Mouse (Mus musculus): ENCODE measurements at regions not wholly inside any gene's neighbourhood (a gene's known extent, or its start where the extent isn't known, plus 50 kb on each side); places are given as distances from the start of the nearest gene placed in this dataset.
A peak's percentile ranks its signal among the peaks of the same experiment; 100 is the strongest.

DNA sequence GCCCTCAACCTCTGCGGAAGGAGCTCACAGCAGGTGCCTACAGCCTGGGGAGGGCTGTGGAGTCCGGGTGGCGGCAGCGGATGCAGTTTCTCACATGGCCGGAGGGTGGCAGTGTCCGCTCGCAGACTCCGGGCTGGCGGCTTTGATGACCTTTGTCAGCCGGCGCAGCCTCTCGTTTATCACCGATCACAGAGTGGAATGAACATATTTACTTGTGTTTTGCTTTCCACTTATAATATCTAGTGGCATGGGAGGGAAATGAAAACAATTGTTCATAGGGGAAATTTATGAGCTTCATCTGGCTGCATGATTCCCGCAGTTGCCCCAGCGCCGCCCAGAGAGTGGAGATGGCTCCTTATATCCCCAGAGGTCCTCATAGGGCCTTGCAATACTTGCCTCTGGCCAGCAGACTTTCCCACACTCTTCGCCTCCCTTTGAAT, 99.2 kb upstream of the Zfp507 start:
- H3K4me1 ChIP-seq (ENCODE audit: control insufficient read depth, insufficient read depth, low read length): no peaks in the 10 kb centered on the region
- peak; percentile 72 for DNase-seq
- H3K4me3 ChIP-seq (replicated peaks; ENCODE audit: extremely low read depth, low read depth, low read length): no peak overlapping the region
- TF ChIP-seq CTCF (IDR thresholded peaks at IDR 0.05; ENCODE audit: insufficient read depth, low read length) (peak; percentile 72), POLR2A (IDR thresholded peaks at IDR 0.05; ENCODE audit: borderline replicate concordance, extremely low read depth, low read depth, low read length) (no peak)
- WGBS: 9% methylated on average over 17 of the region's 17 CpGs

DNA sequence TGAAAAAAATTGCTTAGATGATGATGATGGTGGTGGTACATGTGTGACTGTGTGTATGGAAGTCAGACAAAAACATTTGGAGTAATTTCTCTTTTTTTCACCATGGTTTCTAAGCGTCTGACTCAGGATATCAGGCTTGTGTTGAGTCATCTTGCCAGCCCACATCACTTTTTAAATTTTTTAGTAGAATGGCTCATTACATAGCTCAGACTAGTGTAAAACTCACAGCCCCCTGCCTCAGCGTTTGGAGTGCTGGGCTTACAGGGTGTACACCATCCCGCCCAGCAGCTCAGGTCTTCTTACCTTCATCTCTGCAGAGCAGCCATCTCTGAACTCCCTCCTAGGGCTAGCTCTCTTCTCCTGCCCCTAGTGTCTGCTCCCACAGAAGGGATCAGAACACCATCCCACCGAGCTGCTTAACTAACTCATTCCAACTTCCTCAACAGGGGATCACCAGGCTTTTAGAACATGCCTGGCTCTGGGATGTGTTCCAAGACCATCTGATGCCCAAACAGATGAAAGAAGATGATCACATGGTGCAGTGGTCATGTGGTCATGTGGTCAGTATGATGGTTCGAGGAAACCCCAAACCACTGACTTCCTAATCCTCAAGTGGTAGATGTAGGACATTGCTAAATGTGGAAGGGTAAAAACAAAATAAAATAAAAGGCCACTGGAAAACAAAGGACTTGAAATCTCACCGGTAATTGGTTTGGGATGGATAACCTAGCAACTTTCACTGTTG, 96.1 kb upstream of the Zfp507 start:
- H3K4me1 ChIP-seq (ENCODE audit: control insufficient read depth, insufficient read depth, low read length): no peaks in the 10 kb centered on the region
- TF ChIP-seq POLR2A (IDR thresholded peaks at IDR 0.05; ENCODE audit: borderline replicate concordance, extremely low read depth, low read depth, low read length) (no peak), CTCF (IDR thresholded peaks at IDR 0.05; ENCODE audit: insufficient read depth, low read length) (no peak)
- no peak overlapping the region for H3K4me3 ChIP-seq (replicated peaks; ENCODE audit: extremely low read depth, low read depth, low read length)
- 71% methylated on average over 6 of the region's 6 CpGs for WGBS
- DNase-seq: no peak

DNA sequence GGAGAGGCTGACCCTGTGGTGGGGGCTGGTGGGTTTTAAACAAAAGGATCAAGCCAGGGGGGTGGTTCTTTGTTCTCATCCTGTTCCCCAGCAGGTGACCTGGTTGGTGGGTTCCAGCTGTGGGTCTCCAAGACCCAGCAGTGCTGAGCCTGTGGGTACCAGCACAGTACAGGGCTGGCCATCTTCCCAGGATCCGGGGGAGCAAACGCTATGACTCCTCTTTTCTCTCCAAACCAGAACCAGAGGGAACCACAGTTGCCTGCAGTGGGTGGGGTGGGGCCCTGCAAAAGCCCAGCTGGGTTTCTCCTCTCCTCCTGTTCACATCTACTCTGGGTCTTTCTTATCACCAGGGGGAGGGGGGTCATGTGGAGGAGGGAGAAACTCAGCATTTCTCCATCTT, 90.5 kb upstream of the Zfp507 start:
- WGBS: 42% methylated on average over 2 of the region's 2 CpGs
- Histone ChIP-seq H3K4me3 (replicated peaks; ENCODE audit: extremely low read depth, low read depth, low read length) (no peak overlapping the region), H3K4me1 (ENCODE audit: control insufficient read depth, insufficient read depth, low read length) (no peaks in the 10 kb centered on the region)
- DNase-seq: no peak
- TF ChIP-seq CTCF (IDR thresholded peaks at IDR 0.05; ENCODE audit: insufficient read depth, low read length) (no peak), POLR2A (IDR thresholded peaks at IDR 0.05; ENCODE audit: borderline replicate concordance, extremely low read depth, low read depth, low read length) (no peak)

DNA sequence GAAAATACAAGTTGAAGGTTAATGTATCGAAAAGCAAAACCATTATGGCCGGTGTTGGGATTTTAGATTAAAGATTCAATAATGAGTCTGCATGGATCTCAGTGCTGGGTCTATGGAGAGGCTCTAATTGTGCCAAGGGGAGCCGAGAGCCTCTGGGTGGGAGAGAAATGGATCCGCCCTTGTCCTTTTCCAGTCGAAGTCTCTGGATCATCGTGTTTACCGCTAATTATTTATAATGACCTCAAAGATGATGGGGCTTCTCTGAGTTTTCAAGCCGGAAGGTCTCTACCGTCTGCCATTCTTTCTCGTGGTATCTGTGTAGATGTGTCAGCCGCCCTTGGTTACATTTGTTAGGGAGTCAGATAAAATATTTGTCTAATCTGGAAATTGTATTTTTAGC, 83.2 kb upstream of the Zfp507 start:
- no peak for TF ChIP-seq POLR2A (IDR thresholded peaks at IDR 0.05; ENCODE audit: borderline replicate concordance, extremely low read depth, low read depth, low read length)
- TF ChIP-seq CTCF (IDR thresholded peaks at IDR 0.05; ENCODE audit: insufficient read depth, low read length): no peak
- Histone ChIP-seq H3K4me1 (ENCODE audit: control insufficient read depth, insufficient read depth, low read length) (no peaks in the 10 kb centered on the region), H3K4me3 (replicated peaks; ENCODE audit: extremely low read depth, low read depth, low read length) (no peak overlapping the region)
- DNase-seq: no peak
- 84% methylated on average over 11 of the region's 11 CpGs for WGBS

DNA sequence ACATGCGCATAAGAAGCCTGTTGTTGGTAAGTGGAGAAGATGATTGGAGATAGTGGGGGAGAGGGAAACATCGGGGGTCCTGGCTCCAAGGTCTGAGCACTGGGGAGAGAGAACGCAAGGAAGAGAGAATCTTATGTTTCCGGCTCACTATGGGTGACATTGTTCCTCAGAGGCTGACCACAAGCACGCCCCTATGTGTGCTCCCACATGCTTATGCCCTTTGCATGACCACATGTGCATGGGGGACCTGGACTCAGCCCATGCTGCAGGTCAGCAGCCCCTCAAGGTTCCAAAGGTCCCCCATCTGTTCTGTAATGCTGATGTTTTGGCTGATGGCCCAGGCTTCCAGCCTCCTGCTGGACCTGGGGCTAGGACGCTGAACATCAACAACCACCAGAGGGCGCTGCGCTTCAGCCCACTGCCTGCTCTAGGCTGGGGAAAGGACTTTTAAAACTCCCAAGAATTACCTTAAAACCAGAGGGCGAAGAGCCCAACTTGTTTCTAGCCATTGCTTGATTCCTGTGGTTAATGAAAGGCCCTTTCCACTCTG, 77.0 kb upstream of the Zfp507 start:
- Histone ChIP-seq H3K4me1 (ENCODE audit: control insufficient read depth, insufficient read depth, low read length) (no peaks in the 10 kb centered on the region), H3K4me3 (replicated peaks; ENCODE audit: extremely low read depth, low read depth, low read length) (no peak overlapping the region)
- WGBS: 46% methylated on average over 9 of the region's 9 CpGs
- peak; percentile 56 for DNase-seq
- TF ChIP-seq POLR2A (IDR thresholded peaks at IDR 0.05; ENCODE audit: borderline replicate concordance, extremely low read depth, low read depth, low read length): no peak
- TF ChIP-seq CTCF (IDR thresholded peaks at IDR 0.05; ENCODE audit: insufficient read depth, low read length): peak; percentile 70

DNA sequence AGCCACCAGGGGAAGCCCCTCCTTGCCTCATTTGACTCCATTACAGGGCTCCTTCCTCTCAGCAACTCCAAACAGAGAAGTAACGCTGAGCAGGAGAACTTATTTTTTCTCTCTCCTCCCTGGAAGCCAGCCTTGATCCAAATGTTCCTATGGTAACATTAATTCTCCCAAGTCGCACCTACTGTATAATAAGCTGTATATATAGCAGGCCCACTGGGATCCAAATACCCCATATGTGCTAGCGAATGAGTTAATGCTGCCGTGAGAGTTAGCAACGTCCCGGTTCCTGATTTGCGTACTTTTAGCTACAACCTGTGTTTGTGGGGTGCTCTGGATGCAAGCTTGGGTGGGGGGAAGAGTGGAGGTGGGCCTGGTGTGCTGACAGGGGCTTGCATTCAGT, 75.4 kb upstream of the Zfp507 start:
- no peak for DNase-seq
- no peak for TF ChIP-seq POLR2A (IDR thresholded peaks at IDR 0.05; ENCODE audit: borderline replicate concordance, extremely low read depth, low read depth, low read length)
- TF ChIP-seq CTCF (IDR thresholded peaks at IDR 0.05; ENCODE audit: insufficient read depth, low read length): no peak
- WGBS: 77% methylated on average over 7 of the region's 7 CpGs
- no peaks in the 10 kb centered on the region for H3K4me1 ChIP-seq (ENCODE audit: control insufficient read depth, insufficient read depth, low read length)
- H3K4me3 ChIP-seq (replicated peaks; ENCODE audit: extremely low read depth, low read depth, low read length): no peak overlapping the region

DNA sequence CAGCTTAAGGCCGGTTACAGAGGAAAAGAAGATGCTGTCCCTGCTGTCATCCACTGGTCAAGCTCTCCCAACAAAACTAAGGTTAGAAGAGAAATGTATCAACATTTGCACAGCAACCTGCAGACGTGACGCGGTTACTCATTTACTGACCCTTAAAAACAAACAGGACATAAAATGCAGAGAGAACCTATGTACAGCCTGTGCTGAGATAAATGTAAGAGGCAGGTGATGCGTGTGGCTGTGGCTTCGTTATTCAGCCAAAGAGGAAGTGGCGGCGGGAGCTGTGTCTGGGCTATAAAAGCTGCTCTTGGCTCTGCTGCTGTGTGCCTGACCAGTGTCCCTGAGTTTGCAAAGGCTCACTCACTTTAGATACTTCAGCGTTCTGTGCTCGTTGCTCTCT, 58.2 kb upstream of the Zfp507 start:
- no peak for TF ChIP-seq POLR2A (IDR thresholded peaks at IDR 0.05; ENCODE audit: borderline replicate concordance, extremely low read depth, low read depth, low read length)
- no peak for TF ChIP-seq CTCF (IDR thresholded peaks at IDR 0.05; ENCODE audit: insufficient read depth, low read length)
- DNase-seq: no peak
- WGBS: 65% methylated on average over 10 of the region's 10 CpGs
- H3K4me1 ChIP-seq (ENCODE audit: control insufficient read depth, insufficient read depth, low read length): no peaks in the 10 kb centered on the region
- no peak overlapping the region for H3K4me3 ChIP-seq (replicated peaks; ENCODE audit: extremely low read depth, low read depth, low read length)

DNA sequence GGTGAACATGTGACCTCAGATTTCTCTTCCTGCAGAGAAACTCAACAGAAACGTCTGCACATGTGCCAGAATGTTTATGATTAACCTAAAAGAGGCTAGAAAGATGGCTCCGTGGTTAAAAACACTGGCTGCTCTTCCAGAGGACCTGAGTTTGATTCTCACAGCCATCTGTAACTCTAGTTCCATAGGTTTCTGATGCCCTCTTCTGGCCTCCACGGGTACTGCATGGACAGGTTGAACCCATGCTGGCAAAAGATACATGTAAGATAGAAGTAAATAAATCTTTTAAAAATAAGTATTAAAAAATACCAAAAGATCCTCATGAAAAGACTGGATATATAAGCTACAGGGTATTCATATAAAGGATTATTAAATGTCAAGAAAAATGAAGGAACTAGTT, 56.8 kb upstream of the Zfp507 start:
- no peak overlapping the region for H3K4me3 ChIP-seq (replicated peaks; ENCODE audit: extremely low read depth, low read depth, low read length)
- WGBS: 32% methylated on average over 3 of the region's 3 CpGs
- H3K4me1 ChIP-seq (ENCODE audit: control insufficient read depth, insufficient read depth, low read length): no peaks in the 10 kb centered on the region
- TF ChIP-seq POLR2A (IDR thresholded peaks at IDR 0.05; ENCODE audit: borderline replicate concordance, extremely low read depth, low read depth, low read length): no peak
- peak; percentile 34; the same call in 1 of the 2 replicates for TF ChIP-seq CTCF (IDR thresholded peaks at IDR 0.05; ENCODE audit: insufficient read depth, low read length)
- peak; percentile 18 for DNase-seq

DNA sequence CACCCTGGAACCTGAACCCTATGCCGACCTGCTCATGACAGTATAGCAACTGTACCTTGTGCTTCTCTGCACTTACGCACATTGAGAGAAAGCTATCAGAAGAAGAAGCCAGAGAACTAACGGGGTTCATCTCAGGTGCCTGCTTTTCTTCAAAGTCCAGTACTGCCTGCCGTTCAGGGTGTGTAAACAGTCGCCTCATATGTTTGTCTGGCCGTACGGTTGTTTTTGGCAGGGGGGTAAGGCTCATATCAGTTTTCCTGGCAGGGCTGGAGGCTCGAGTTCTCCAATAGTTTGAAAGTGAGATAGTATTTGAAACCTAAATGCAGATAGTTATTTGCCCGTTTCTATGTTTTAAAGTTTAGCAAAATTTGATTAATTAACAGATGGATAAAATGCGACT, 54.9 kb upstream of the Zfp507 start:
- H3K4me3 ChIP-seq (replicated peaks; ENCODE audit: extremely low read depth, low read depth, low read length): no peak overlapping the region
- DNase-seq: no peak
- H3K4me1 ChIP-seq (ENCODE audit: control insufficient read depth, insufficient read depth, low read length): no peaks in the 10 kb centered on the region
- WGBS: 54% methylated on average over 10 of the region's 10 CpGs
- TF ChIP-seq POLR2A (IDR thresholded peaks at IDR 0.05; ENCODE audit: borderline replicate concordance, extremely low read depth, low read depth, low read length) (no peak), CTCF (IDR thresholded peaks at IDR 0.05; ENCODE audit: insufficient read depth, low read length) (no peak)
